Mouse (Mus musculus): ENCODE data around the gene Gm5862. TPM values are rescaled to one million over a fixed set of nuclear protein-coding genes. Genes with fewer than 3 reads are reported as not detected.

The Gm5862 gene
- polyA plus RNA-seq (2014; fragmentation: Illumina TruSeq; extraction: RNeasy Lipid Tissue Mini Kit (QIAGEN cat#74804); ENCODE audit: low read depth, low replicate concordance), result 5.2 TPM

DNA sequence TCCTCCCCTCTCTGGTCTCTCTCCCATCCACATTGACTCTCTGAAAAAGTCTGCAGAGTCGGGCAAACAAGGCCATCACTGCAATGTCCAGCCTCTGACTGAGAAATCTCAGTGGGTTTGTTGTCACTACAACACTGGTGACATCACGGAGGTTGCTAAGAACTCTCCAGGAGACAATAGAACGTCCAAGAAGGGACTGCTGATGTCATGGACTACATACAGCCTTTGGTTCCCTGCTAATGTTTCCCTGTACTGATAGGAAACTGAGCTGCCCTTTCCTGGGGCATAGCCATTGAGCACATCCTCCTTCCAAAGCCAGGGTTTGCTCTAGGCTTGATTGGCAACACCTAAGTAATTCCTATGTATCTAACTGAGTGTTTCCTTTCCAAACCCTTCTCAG is at the start of gene Gm5862:
TSS of gene Gm5862 (minus strand) at position 101 of the 400 bp plus-strand sequence.

DNA sequence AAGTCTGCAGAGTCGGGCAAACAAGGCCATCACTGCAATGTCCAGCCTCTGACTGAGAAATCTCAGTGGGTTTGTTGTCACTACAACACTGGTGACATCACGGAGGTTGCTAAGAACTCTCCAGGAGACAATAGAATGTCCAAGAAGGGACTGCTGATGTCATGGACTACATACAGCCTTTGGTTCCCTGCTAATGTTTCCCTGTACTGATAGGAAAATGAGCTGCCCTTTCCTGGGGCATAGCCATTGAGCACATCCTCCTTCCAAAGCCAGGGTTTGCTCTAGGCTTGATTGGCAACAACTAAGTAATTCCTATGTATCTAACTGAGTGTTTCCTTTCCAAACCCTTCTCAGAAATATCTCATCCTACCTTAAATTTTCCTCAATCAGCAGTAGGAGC is 35.8 kb upstream of the Gm5862 start, which contains the start of gene Gm7347:
TSS of gene Gm7347 (minus strand) at position 101 of the 400 bp plus-strand sequence.

DNA sequence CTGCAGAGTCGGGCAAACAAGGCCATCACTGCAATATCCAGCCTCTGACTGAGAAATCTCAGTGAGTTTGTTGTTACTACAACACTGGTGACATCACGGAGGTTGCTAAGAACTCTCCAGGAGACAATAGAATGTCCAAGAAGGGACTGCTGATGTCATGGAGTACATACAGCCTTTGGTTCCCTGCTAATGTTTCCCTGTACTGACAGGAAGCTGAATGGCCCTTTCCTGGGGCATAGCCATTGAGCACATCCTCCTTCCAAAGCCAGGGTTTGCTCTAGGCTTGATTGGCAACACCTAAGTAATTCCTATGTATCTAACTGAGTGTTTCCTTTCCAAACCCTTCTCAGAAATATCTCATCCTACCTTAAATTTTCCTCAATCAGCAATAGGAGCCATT is 16.7 kb upstream of the Gm5862 start, which contains the start of gene Speer4a:
TSS of gene Speer4a (minus strand) at position 101 of the 400 bp plus-strand sequence.

DNA sequence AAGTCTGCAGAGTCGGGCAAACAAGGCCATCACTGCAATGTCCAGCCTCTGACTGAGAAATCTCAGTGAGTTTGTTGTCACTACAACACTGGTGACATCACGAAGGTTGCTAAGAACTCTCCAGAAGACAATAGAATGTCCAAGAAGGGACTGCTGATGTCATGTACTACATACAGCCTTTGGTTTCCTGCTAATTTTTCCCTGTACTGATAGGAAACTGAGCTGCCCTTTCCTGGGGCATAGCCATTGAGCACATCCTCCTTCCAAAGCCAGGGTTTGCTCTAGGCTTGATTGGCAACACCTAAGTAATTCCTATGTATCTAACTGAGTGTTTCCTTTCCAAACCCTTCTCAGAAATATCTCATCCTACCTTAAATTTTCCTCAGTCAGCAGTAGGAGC is 18.0 kb downstream of the Gm5862 start, which contains the start of gene Gm1979:
TSS of gene Gm1979 (minus strand) at position 101 of the 400 bp plus-strand sequence.

DNA sequence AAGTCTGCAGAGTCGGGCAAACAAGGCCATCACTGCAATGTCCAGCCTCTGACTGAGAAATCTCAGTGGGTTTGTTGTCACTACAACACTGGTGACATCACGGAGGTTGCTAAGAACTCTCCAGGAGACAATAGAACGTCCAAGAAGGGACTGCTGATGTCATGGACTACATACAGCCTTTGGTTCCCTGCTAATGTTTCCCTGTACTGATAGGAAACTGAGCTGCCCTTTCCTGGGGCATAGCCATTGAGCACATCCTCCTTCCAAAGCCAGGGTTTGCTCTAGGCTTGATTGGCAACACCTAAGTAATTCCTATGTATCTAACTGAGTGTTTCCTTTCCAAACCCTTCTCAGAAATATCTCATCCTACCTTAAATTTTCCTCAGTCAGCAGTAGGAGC is 34.2 kb downstream of the Gm5862 start, which contains the start of gene Gm21698:
TSS of gene Gm21698 (minus strand) at position 101 of the 400 bp plus-strand sequence.

DNA sequence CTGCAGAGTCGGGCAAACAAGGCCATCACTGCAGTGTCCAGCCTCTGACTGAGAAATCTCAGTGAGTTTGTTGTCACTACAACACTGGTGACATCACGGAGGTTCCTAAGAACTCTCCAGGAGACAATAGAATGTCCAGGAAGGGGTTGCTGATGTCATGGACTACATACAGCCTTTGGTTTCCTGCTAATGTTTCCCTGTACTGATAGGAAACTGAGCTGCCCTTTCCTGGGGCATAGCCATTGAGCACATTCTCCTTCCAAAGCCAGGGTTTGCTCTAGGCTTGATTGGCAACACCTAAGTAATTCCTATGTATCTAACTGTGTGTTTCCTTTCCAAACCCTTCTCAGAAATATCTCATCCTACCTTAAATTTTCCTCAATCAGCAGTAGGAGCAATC is 50.2 kb downstream of the Gm5862 start, which contains the start of gene Gm21680:
TSS of gene Gm21680 (minus strand) at position 101 of the 400 bp plus-strand sequence.

Other genes starting within 250 kb of the Gm5862 start
- 10.6 TPM for gene Gm21663, start 80.5 kb downstream of the Gm5862 start, polyA plus RNA-seq (2014; fragmentation: Illumina TruSeq; extraction: RNeasy Lipid Tissue Mini Kit (QIAGEN cat#74804); ENCODE audit: low read depth, low replicate concordance)
- gene Gm21671, start 68.5 kb downstream of the Gm5862 start, polyA plus RNA-seq (2014; fragmentation: Illumina TruSeq; extraction: RNeasy Lipid Tissue Mini Kit (QIAGEN cat#74804); ENCODE audit: low read depth, low replicate concordance), result 1.8 TPM
- 2.5 TPM for gene Gm21680, start 50.3 kb downstream of the Gm5862 start, polyA plus RNA-seq (2014; fragmentation: Illumina TruSeq; extraction: RNeasy Lipid Tissue Mini Kit (QIAGEN cat#74804); ENCODE audit: low read depth, low replicate concordance)
- 15.5 TPM for gene Gm21698, start 34.3 kb downstream of the Gm5862 start, polyA plus RNA-seq (2014; fragmentation: Illumina TruSeq; extraction: RNeasy Lipid Tissue Mini Kit (QIAGEN cat#74804); ENCODE audit: low read depth, low replicate concordance)
- gene Gm1979, start 18.1 kb downstream of the Gm5862 start, polyA plus RNA-seq (2014; fragmentation: Illumina TruSeq; extraction: RNeasy Lipid Tissue Mini Kit (QIAGEN cat#74804); ENCODE audit: low read depth, low replicate concordance), result 4.2 TPM
- gene Speer4a, start 16.6 kb upstream of the Gm5862 start, polyA plus RNA-seq (2014; fragmentation: Illumina TruSeq; extraction: RNeasy Lipid Tissue Mini Kit (QIAGEN cat#74804); ENCODE audit: low read depth, low replicate concordance), result 4.2 TPM
- gene Gm7347, start 35.7 kb upstream of the Gm5862 start, polyA plus RNA-seq (2014; fragmentation: Illumina TruSeq; extraction: RNeasy Lipid Tissue Mini Kit (QIAGEN cat#74804); ENCODE audit: low read depth, low replicate concordance), result 7.5 TPM
- 2.3 TPM for gene Gm10471, start 66.4 kb upstream of the Gm5862 start, polyA plus RNA-seq (2014; fragmentation: Illumina TruSeq; extraction: RNeasy Lipid Tissue Mini Kit (QIAGEN cat#74804); ENCODE audit: low read depth, low replicate concordance)
- 10.8 TPM for gene 5031410I06Rik, start 82.4 kb upstream of the Gm5862 start, polyA plus RNA-seq (2014; fragmentation: Illumina TruSeq; extraction: RNeasy Lipid Tissue Mini Kit (QIAGEN cat#74804); ENCODE audit: low read depth, low replicate concordance)
- 11.9 TPM for gene Gm10220, start 98.5 kb upstream of the Gm5862 start, polyA plus RNA-seq (2014; fragmentation: Illumina TruSeq; extraction: RNeasy Lipid Tissue Mini Kit (QIAGEN cat#74804); ENCODE audit: low read depth, low replicate concordance)
- 16.6 TPM for gene Gm7361, start 234.8 kb upstream of the Gm5862 start, polyA plus RNA-seq (2014; fragmentation: Illumina TruSeq; extraction: RNeasy Lipid Tissue Mini Kit (QIAGEN cat#74804); ENCODE audit: low read depth, low replicate concordance)

Data from testis, adult 10 weeks (tissue).